In genomic region chr12:113143164-113143563, GRCm38 (mm10) we compare ENCODE assay signal across 8 mouse cellular contexts. TPM values are rescaled to one million over a fixed set of nuclear protein-coding genes. Genes with fewer than 3 reads are reported as not detected.
A peak's percentile ranks its signal among the peaks of the same experiment; 100 is the strongest.
DNase-seq lines count a peak whose midpoint lies in the region; ATAC-seq and TF ChIP-seq lines count a peak whose summit lies in the region.

No protein-coding gene starts in this region.

- no peaks in the 10 kb centered on the region for H3K9me3 ChIP-seq in hindbrain, embryonic 10.5 days
- H3K9me3 ChIP-seq in stomach, postnatal 0 days (ENCODE audit: control insufficient read depth, low read length), result no peaks in the 10 kb centered on the region

- no peak for TF ChIP-seq POLR2A in testis, adult 2 months (IDR thresholded peaks at IDR 0.05; ENCODE audit: control insufficient read depth, low read depth, low read length)

- ATAC-seq in stomach, postnatal 0 days (ENCODE audit: low FRiP score, low TSS enrichment), result no peak
- no peak for ATAC-seq in inflammation-experienced regulatory T-cells, adult 6 months

- H3K4me1 ChIP-seq in testis, adult 2 months (ENCODE audit: control insufficient read depth, insufficient read depth, low read length), result peaks cover 33% of the 10 kb centered on the region
- H3K4me1 ChIP-seq in hindbrain, embryonic 10.5 days (replicated peaks), result peaks cover 94% of the 10 kb centered on the region
- peaks cover 9% of the 10 kb centered on the region for H3K4me1 ChIP-seq in stomach, postnatal 0 days (replicated peaks; ENCODE audit: control insufficient read depth, insufficient read depth)

- H3K36me3 ChIP-seq in testis, adult 2 months (ENCODE audit: control insufficient read depth, insufficient read depth, low read length), result no peaks in the 10 kb centered on the region
- H3K36me3 ChIP-seq in hindbrain, embryonic 10.5 days, result peaks cover 39% of the 10 kb centered on the region
- H3K36me3 ChIP-seq in stomach, postnatal 0 days (ENCODE audit: control insufficient read depth, insufficient read depth, low read length), result no peaks in the 10 kb centered on the region

- WGBS in hindbrain, embryonic 10.5 days, result 69% methylated on average over 7 of the region's 7 CpGs
- WGBS in stomach, postnatal 0 days, result 52% methylated on average over 7 of the region's 7 CpGs

- H3K4me3 ChIP-seq in testis, adult 2 months (ENCODE audit: control insufficient read depth, low read depth, low read length), result peak overlapping the region; percentile 95
- H3K4me3 ChIP-seq in hindbrain, embryonic 10.5 days, result peak overlapping the region; percentile 68
- peak overlapping the region; percentile 21 for H3K4me3 ChIP-seq in stomach, postnatal 0 days (ENCODE audit: low read depth, low read length)

- TF ChIP-seq EP300 in stomach, postnatal 0 days (optimal IDR thresholded peaks at IDR 0.05), result no peak

- no peaks in the 10 kb centered on the region for H3K27me3 ChIP-seq in testis, adult 2 months (ENCODE audit: control insufficient read depth, insufficient read depth, low read length)
- peaks cover 62% of the 10 kb centered on the region for H3K27me3 ChIP-seq in hindbrain, embryonic 10.5 days (ENCODE audit: insufficient read depth, poor library complexity, severe bottlenecking)
- H3K27me3 ChIP-seq in stomach, postnatal 0 days (ENCODE audit: control insufficient read depth, insufficient read depth, low read length), result no peaks in the 10 kb centered on the region

- DNase-seq in testis, postnatal 14 days (ENCODE audit: low spot score), result no peak
- no peak for DNase-seq in hindbrain, embryonic 10.5 days (ENCODE audit: low spot score)
- DNase-seq in lung, adult 18-20 months, result peak; percentile 69 to 70
- no peak for DNase-seq in stomach, postnatal 0 days (ENCODE audit: low spot score)
- DNase-seq in c-Kit-positive CD71-positive TER-119-positive erythroid progenitor cells, embryonic 14.5 days (ENCODE audit: low spot score), result no peak
- DNase-seq in embryo, embryonic 10.5 days (ENCODE audit: low spot score), result no peak

- TF ChIP-seq CTCF in testis, adult 2 months (IDR thresholded peaks at IDR 0.05; ENCODE audit: control insufficient read depth, insufficient read depth, insufficient replicate concordance, low read depth, low read length), result no peak
- TF ChIP-seq CTCF in stomach, postnatal 0 days (IDR thresholded peaks at IDR 0.05; ENCODE audit: low read depth), result no peak

- H3K27ac ChIP-seq in testis, adult 2 months (ENCODE audit: control insufficient read depth, insufficient read depth, low read depth, low read length), result peak overlapping the region; percentile 50; the same call in 1 of the 2 replicates
- H3K27ac ChIP-seq in hindbrain, embryonic 10.5 days, result peak overlapping the region; percentile 93; the same call in 1 of the 2 replicates
- H3K27ac ChIP-seq in stomach, postnatal 0 days (replicated peaks), result peak overlapping the region; percentile 61; the same call in 1 of the 2 replicates

- 0 out of 2 replicates have a peak overlapping the region, but pooled peaks have one; percentile 23 for H3K9ac ChIP-seq in stomach, postnatal 0 days (ENCODE audit: low read length)

- H3K4me2 ChIP-seq in stomach, postnatal 0 days (replicated peaks; ENCODE audit: low read depth), result peak overlapping the region; percentile 78

RNA-seq across cellular contexts. Expression of gene Crip1, which starts 3.0 kb away (rescaled TPM):
- polyA plus RNA-seq in testis, adult 2 months (2012; rRNA removed), result 30.4 and 106 TPM in 2 replicates
- polyA plus RNA-seq in hindbrain, embryonic 10.5 days (2016; fragmentation: Nextera tagmentation; extraction: Ambion mirVana), result 84.9 and 97.7 TPM in 2 replicates
- 585 and 865 TPM in 2 replicates for polyA plus RNA-seq in stomach, postnatal 0 days (2015; fragmentation: Nextera tagmentation; extraction: Ambion mirVana)
- 1,000 to 10,000 TPM in 1 of 3 experiments, 100 to 1,000 TPM in 2; 839 to 2,286 (median 900) TPM for polyA plus RNA-seq in inflammation-experienced regulatory T-cells, adult 6 months (2017; shearing (Covaris generic))

RNA-seq across cellular contexts. Expression of gene Crip2, which starts 3.1 kb away (rescaled TPM):
- 178 and 179 TPM in 2 replicates for polyA plus RNA-seq in testis, adult 2 months (2012; rRNA removed)
- polyA plus RNA-seq in hindbrain, embryonic 10.5 days (2016; fragmentation: Nextera tagmentation; extraction: Ambion mirVana), result 195 and 260 TPM in 2 replicates
- 106 and 112 TPM in 2 replicates for polyA plus RNA-seq in stomach, postnatal 0 days (2015; fragmentation: Nextera tagmentation; extraction: Ambion mirVana)
- 10 to 100 TPM in 1 of 3 experiments, 1 to 10 TPM in 2; 4.9 to 10.4 (median 6.0) TPM for polyA plus RNA-seq in inflammation-experienced regulatory T-cells, adult 6 months (2017; shearing (Covaris generic))

RNA-seq across cellular contexts. Expression of gene Tedc1, which starts 13.1 kb away (rescaled TPM):
- 46.9 and 48.0 TPM in 2 replicates for polyA plus RNA-seq in testis, adult 2 months (2012; rRNA removed)
- polyA plus RNA-seq in hindbrain, embryonic 10.5 days (2016; fragmentation: Nextera tagmentation; extraction: Ambion mirVana), result 59.5 and 66.4 TPM in 2 replicates
- polyA plus RNA-seq in stomach, postnatal 0 days (2015; fragmentation: Nextera tagmentation; extraction: Ambion mirVana), result 5.7 and 6.0 TPM in 2 replicates
- 10 to 100 TPM in 1 of 3 experiments, 1 to 10 TPM in 1, under 1 TPM in 1; 0.90 to 12.3 (median 3.1) TPM for polyA plus RNA-seq in inflammation-experienced regulatory T-cells, adult 6 months (2017; shearing (Covaris generic))

RNA-seq across cellular contexts. Expression of gene Tmem121, which starts 42.6 kb away (rescaled TPM):
- 1.0 and 1.3 TPM in 2 replicates for polyA plus RNA-seq in testis, adult 2 months (2012; rRNA removed)
- 16.4 and 24.8 TPM in 2 replicates for polyA plus RNA-seq in hindbrain, embryonic 10.5 days (2016; fragmentation: Nextera tagmentation; extraction: Ambion mirVana)
- 4.2 and 4.6 TPM in 2 replicates for polyA plus RNA-seq in stomach, postnatal 0 days (2015; fragmentation: Nextera tagmentation; extraction: Ambion mirVana)
- polyA plus RNA-seq in inflammation-experienced regulatory T-cells, adult 6 months (2017; shearing (Covaris generic)), result under 1 TPM in 1 of 3 experiments, not detected in 2; 0.23 TPM

RNA-seq across cellular contexts. Expression of gene Mta1, which starts 45.1 kb away (rescaled TPM):
- polyA plus RNA-seq in testis, adult 2 months (2012; rRNA removed), result 57.9 and 63.9 TPM in 2 replicates
- polyA plus RNA-seq in hindbrain, embryonic 10.5 days (2016; fragmentation: Nextera tagmentation; extraction: Ambion mirVana), result 18.5 and 20.6 TPM in 2 replicates
- 4.9 and 5.3 TPM in 2 replicates for polyA plus RNA-seq in stomach, postnatal 0 days (2015; fragmentation: Nextera tagmentation; extraction: Ambion mirVana)
- polyA plus RNA-seq in inflammation-experienced regulatory T-cells, adult 6 months (2017; shearing (Covaris generic)), result 10 to 100 TPM; 12.1 to 15.0 (median 13.8) TPM

Comparison
In these comparisons a context has a peak if more than half of its experiments do, and no peak if none do; other contexts are left out.
1. H3K4me3 ChIP-seq: peak in every context shown above with its lines; median percentile 95 in testis, adult 2 months; 68 in hindbrain, embryonic 10.5 days; 21 in stomach, postnatal 0 days.
2. DNase-seq: peak in lung, adult 18-20 months (2 of 2); none in testis, postnatal 14 days (single experiment), hindbrain, embryonic 10.5 days (single experiment), stomach, postnatal 0 days (single experiment), c-Kit-positive CD71-positive TER-119-positive erythroid progenitor cells, embryonic 14.5 days (single experiment) and embryo, embryonic 10.5 days (single experiment).
3. Peak in every context shown above with its lines, with median percentiles within 50 percentile points of each other: H3K27ac ChIP-seq.